Mouse (Mus musculus) B cell, adult 2 months (primary cell): ENCODE data around the gene Rgs6.

Source experiments
- DNase-seq, 2 experiments: peaks; one replicate each; pipeline ENCODE4 v3.0.0; 2022

Rgs6 gene

DNA sequence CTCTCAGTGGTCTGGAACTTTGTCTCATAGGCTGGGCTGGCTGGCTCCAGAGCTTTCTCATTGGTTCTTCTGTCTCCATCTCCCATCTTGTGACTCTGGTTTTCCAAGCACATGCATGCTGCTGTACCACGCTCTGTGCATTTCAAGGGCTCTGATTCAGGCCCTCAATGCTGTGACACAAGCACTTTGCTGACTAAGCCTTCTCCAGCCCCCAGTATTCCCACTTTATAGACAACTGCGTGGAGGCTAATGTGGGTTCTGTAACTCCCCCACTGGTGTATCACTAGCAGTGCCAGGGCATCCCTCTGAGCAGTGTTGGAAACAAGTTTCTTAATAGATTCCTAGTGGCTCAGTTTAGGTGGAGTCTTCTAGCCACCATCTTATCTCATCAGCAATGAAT, 174.0 kb downstream of the Rgs6 start:
- no peak for DNase-seq

DNA sequence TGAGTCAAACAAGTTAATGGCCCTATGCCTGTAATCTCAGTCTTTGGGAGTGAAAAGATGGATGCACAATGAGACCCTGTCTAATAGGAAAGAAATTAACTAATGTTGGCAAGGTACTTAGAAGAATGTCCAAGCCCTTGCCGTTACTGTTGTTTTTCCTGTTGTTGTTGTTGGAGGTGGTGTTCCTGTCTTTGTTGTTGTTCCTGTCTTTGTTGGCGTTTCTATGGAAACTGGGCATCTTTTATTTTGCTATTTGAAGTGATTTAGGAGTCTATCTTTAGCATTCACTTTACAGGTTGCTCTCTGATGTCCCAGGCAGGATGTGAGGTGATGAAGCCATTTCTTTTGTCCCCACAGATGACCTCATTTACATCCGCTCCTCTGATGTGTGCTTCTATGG, 180.6 kb downstream of the Rgs6 start:
- DNase-seq = no peak

DNA sequence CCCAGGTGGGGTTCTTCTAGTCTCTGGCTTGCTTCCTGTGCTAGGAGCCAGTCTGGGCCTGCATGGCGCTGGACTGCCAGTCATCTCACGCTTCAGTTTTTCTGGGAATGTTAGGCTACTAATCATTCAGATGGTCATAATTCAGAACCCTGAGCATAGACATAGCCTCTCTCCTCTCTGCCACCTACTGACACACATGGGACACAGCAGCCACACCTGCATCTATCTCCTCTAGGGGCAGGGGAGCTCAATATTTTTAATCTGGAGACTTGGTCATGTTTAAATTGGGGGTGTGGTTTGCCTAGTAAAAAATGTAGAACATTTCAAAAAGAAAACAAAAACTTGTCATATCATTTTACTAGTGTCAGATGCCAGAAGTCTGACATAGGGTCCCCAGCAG, 184.1 kb downstream of the Rgs6 start:
- no peak for DNase-seq

DNA sequence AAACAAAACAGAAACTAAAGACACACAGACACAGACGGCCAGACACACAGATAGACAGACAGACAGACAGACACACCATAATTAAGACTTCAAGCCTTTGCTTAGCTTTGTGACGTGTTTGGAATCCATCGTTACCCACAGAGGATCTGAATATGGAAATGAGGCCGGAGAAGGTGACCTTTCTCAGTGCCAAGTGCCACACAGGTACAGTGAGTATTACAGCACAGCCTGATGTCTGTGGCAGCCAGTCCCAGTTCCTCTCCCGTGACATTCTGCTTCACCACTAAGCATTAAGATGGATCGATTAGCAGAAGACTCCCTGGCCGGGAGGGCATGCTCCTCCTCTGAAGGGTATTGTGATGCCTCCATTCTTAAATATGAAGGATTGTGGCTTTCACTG, 186.5 kb downstream of the Rgs6 start:
- DNase-seq = no peak

DNA sequence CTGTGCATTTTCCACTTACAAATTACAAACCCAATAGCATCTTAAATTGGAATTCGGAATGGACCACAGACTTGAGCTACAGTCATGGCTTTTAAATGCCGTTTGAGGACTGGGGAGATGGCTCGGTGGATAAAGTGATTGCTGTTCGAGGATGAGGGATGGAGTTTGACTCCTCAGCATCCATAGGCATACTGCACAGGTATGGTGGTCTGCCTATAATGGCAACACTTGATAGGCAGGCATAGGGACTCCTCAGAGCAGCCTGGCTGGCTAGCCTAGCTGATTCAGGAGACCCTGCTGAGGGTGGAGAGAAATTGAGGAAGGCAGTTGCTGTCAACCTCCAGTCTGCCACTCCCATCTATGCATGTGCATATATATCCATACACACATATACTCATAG, 188.6 kb downstream of the Rgs6 start:
- no peak for DNase-seq

DNA sequence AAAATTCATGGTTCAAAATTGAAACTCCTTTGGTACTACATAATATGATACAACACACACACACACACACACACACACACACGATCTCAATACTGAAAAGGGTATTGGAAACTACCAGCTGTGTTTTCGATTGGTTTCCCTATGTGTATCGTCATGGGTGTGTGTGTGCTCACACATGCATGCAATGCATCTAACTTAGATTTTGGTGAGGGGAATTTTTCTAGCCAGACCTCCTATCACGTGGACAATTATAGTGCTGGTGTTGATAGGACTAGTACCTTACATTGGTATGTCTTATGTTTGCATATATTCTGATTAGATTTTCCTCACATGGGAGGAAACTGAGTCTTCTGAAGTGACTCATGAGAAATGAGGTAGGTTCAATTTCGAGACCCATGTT, 192.8 kb downstream of the Rgs6 start:
- DNase-seq = no peak

DNA sequence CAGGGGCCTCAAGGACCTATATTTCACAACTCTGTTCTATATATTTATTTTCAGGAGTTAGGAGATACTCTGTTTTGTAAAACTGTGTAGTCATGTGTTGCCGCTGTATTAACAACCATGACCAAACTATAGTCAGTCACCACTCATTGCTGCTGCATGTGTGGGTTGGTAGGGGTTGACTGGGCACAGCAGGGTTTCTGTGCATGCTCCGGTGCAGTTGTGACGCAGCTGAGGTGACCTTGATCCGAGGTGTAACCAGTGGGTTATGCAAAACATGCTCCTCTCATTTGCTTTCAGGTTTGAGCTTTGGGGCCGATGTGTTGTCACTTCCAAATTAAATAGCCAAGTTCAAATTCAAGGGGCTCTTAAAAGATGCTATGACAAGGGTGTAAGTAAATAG, 193.3 kb downstream of the Rgs6 start:
- no peak for DNase-seq

DNA sequence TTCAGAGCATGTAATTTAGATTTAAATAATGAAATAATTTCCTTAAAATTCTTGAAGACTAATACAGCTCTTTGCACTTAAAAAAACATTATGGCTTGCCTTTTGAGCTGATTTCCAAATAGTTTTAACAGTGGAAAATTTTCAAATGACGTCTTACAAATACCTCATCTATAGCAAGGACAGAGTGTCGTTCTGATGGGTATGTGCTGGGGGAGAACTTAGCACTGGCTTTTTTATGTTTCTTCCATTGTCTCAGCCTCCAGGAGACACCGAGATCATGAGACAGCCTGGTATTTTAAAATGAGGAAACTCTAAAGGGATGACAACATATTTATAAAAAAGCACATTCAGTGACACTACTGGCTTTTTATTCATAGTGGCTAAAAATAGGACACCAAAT, 204.0 kb downstream of the Rgs6 start:
- no peak for DNase-seq

DNA sequence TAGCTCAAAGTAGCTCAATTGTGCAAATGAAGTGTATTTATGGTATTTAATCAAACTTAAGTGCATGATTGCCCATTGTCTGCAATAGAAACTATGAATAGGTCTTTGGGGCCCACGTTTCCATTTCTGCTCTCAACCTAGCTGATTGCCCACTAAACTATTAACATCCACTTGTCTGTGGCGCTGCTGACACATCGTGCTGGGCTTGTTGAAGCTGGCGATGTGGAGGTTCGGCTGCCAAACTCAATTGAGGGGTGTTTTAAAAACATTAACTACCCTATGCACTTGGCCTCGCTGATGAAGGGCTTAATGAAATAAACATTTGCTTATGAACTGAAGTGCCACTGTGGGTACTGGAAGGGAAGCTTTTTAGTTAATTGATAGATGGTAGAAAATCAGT, 211.8 kb downstream of the Rgs6 start:
- DNase-seq = no peak

DNA sequence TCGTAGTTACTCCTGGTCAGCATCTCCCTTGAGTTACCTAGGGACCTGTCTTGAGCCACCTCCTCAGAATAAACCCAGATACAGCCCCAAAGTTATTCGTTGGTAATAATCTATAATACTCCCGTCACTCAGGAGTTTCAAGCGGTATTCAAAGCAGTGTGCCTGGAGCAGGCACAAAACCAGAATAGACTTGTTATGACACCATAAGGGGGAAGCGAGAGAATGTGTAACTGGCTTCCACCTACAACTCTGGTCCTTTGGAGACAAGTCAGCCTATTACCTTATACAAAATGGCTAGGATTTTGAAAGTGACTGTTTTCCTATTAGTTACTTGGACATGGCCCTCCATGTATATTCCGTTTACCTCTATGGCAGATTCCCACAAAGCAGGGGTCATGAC, 213.6 kb downstream of the Rgs6 start:
- DNase-seq = no peak

DNA sequence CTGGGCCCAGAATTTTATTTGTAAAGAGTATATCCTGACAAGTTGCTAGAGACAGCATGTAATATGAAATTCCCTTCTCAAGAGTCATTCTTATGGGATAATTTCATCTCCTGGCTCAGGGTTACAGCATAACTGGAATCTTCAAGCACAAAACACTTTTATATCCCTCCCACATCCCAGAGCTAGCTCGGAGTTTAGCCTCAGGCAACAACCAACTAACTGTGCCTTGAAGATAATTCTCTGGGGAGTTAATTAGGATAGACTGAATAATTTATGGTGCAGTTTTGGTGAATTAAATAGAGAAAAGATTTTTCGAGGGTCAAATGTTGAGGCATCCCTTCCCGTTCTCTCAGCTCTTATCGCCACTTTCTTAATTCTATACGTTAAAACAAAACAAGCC, 214.6 kb downstream of the Rgs6 start:
- DNase-seq = no peak

DNA sequence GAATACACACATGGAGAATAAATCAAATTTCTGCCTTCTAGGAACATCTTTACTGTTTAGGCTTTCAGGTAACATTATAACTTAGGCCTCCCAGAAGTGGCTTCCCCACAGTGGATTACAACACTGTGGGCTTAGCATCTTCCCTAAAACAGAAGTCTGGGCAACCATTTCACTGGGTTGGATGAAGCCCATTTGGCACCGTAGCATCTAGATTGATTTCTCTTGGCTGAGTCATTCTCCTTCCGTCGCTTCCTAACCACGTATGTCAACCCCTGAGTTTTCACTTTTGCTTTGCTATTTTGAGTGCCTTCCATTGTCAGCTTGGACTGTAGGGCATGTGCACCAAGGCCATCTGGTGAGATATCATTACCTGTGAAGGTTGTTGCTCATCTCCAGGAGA, 217.1 kb downstream of the Rgs6 start:
- no peak for DNase-seq

DNA sequence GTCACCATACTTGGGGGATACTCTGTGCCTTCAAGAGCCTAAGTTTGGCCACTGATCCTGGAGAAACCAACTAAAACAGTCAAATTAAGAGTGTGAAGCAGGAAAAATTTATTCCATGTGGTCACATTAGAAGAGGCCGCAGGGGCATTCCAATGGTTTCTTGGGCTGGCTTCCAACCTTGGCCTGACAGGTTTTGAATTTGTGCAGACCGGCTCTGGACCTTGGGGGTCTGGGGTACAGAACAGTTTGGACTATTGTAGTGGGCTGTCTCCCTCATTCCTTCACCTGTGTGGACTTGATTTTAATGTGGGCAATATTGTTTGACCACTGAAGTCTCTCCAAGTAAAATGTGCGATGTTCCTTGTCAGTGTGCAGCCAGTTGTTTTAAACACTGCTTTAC, 222.5 kb downstream of the Rgs6 start:
- DNase-seq = no peak

DNA sequence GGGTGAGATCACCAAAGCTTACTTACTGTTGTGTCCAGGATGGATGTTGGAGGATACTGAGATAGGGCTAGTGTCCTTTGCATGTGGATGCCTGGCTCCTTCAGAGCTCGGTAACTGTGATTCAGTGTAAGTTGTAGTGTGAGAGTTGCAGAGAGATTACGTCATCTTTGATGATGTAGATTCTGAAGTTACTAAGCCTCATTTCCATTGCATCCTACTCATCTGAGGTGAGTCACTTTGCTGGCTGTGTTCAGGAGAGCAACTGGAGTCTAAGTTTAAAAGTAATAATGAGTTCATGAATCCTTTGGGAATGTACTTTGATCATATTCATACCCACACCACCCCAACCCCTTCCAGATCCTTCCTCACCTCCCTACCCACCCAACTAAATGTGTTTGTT, 227.9 kb downstream of the Rgs6 start:
- DNase-seq = no peak

DNA sequence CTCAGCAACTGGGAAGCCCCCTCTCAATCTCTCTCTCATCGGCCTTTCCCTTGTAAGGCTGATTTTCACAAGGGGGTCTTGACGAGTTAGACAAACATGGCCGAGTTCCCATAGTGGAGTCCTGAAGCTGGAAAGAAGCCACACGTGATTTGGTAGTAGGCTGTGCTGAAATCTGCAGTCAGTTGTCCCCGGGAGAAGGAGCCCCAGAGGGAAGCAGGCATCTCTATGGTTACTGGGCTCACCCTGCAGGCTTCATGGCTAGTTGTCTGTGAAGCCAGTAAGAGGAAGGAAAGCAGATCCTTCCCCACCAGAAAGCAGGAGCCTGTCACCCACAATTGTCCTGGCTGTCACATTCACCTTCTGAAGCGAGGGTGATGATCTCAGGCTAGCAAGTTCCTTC, 231.2 kb downstream of the Rgs6 start:
- no peak for DNase-seq

DNA sequence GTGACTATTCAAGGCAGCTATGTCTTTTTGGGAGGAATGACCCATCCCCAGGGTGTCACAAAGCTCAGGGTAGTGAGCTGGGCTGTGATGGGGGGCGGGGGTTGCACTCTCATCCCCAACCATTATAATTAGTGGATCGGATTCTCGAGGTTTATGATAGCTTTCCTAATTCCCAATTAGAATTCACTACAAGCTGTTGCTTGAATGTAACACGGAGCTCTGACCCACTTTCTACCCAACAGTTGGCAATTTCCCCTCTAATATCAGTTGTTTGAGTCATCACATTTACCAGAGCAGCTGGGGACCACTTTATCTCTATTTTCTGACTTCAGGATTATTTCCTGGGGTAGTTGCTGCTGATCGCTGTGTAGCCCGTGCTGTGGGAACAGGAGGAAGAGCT, 231.9 kb downstream of the Rgs6 start:
- no peak for DNase-seq

DNA sequence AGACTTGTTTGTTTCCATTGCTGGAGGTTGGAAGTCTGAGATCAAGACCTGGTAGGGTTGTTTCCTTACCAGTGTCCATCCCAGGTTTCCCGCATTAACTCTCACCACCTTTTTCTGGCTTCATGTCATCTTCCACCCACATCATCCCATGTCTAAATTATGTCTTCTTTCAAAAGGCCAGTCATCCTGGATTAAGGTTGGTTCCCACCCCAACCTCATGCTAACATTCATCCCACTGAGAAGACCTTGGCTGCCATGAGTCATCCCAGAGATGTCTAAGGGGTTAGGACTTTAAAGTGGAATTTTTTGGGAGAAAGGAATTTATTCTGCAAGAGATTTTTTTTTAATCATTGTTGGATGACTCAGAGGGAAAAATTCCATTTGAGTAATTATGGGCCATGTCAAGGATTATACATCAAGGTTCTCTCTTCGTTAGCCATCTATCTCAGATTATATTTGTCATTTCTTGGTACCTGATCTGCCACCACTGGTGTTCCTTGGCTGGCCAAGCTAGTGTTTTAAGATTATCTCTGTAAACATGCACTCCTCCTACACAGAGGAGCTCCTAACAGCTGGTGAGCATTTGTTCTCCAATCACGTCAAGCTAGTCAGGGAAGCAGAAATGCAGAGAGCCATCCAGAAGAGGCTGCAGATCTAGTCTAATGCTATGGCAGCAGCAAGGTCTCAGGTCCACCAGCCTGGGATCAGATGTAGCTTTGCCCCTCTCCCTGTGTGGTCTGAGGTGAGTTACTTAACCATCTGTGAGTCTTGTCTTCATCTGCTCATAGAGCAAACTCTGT, 234.9 kb downstream of the Rgs6 start:
- no peak for DNase-seq

DNA sequence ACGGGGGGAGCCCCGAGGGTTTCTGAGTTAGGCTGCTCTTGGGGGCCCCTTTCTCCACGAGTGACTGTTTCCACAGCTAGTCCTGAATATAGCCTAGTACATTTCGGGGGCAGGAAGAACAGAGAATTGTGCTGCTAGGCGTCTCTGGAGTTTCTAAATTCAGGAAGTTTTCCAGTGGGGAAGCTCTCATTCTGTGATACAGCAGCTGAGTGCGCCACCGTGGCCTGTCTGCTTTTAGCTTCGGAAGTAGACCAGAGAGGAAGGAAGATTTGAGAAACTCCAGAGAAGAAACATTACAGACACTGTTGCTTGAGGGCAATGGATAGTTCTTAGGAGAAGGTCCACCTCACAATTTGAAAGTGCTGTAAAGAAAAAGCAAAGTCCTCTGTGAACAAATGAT, 242.2 kb downstream of the Rgs6 start:
- DNase-seq = no peak

DNA sequence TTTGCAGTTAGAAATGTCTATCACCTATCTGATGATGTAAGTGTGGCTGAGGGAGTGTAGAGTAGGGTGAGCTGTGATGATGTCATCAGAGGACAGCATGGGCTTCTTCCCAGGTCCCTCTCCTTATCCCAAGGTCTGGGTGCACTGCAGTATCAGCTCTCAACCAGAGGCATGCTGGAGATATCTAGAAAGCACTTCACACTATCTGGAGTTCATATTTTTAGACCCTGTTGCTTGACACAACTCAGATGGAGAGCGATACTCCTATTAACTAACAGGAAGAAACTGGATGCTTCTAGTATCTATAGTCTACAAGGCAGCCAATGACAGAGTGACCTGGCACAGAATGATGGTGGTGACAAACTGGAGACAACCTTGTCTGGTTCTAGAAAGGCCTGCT, 250.5 kb downstream of the Rgs6 start:
- no peak for DNase-seq

DNA sequence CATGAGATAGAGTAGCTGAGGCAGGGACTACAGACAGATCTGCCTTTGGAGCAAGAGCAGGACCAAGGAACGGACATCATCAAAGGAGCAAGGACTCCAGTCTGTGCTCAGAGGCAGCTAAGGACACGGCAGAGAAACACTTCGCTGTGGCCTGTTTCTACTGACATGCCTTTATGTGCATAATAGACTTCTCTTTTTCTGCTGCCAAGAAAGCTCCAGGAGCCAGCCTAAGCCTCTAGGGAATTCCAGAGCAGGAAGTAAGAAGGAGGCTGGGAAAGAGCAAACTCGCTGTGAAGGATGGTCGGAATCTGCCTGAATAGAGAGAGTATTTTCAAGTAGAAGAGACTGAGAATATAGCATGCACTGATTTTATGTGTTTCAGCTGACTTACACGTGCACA, 253.5 kb downstream of the Rgs6 start:
- no peak for DNase-seq

DNA sequence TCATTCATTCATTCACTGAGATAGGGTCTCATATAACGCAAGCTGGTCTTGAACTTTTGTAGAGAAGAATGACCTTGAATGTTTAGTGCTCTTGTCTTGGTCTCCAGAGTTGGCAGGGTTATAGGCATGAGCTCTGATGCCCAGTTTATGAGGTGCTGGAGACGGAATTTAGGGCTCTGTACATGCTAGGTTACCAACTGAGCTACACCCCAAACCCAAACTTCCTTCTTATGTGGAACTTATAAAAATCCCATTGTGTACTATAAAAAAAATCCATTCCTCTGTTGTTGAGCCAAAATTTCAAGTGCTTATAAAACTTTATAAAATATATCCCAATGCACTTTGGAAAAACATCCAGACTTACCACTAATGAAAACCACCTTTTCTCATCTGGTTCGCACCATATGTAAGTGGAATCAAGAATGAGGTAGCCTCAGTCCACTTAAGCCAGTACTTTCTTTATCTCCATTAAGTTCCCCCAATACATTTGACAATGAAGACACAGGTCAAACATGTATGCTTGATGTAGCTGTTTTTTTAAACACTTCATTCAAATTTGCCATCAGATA, 260.3 kb downstream of the Rgs6 start:
- DNase-seq = no peak

DNA sequence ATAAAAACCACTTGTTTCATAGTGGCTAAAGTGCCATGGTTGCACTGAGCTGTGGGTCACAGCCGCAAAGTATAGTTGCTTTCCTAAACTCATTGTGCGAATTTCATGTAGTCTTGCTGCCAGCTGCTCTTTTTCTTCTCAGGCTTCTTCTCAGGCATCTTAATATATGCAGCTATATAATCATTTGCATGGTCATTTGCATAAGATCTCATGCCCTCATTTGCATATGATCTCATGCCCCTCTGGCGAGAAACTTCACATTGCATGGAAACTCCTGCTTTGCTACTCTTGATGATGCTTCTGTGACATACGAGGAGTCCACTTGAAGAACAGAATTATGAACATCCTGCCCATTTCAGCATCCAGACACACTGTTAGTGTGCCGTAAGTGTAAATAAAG, 266.8 kb downstream of the Rgs6 start:
- DNase-seq = no peak

DNA sequence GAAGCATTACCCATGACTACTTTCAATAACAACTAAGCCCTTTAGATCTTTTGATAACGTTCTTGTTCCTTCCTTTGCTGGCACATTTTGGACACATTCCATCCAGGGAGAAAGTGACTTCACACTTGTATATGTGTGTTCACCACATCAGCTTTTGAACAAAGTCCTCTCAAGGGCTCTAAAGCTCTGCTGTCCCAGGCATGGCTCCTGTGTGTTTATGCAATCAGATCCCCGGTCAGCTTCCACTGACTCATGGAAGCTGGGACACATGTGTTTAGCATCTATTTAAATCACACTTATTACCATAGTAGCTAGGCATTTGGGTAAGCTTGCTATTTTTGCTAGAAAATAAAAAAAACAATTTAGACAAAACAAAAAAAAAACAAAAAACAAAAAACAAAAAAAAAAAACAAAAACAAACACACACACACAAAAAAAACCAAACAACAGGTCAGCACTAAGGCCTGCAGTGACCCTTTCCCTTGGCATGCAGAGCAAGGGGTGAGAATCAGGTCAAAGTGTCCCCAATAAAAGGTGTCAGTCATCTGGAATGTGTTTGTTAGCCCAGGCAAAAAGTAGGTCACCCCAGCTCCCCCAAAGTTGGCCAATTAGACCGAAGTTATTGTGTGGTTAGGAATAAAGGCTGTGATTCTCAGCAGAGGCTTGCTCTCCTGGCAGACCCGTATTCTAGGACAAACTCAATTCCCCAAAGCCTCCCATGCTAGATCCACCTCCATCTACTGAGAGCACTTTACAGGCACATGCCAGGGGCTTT, 267.4 kb downstream of the Rgs6 start:
- DNase-seq = no peak

DNA sequence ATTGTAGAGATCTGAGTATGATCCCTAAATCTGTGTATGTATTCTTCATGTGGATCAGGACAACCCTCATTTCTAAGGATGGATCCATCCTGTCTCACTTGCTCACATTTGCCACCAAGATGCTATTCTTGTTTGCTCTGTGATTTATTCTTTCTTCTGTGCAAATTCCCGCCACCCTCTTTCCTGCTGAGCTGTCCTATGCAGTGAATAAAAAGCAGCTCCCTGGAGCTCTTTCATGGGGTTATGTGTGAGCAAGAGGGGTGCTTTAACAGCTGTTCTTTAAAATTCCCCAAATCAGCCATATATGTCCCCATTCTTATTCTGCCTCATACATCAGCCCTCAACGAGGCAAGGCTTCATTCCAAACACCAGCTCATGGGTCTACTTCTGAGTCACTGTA, 277.6 kb downstream of the Rgs6 start:
- no peak for DNase-seq
